Mouse (Mus musculus) limb, embryonic 12.5 days (tissue): ENCODE measurements at regions not wholly inside any gene's neighbourhood (a gene's known extent, or its start where the extent isn't known, plus 50 kb on each side); places are given as distances from the start of the nearest gene placed in this dataset.

Source experiments
- ATAC-seq: fragments of 200-750 bp; cut with Nextera tagmentation; 2 replicates; pipeline ENCODE4 v1.8.0; 2017; ENCODE audit warnings: low read depth, moderate TSS enrichment; ENCODE audit not compliant: insufficient number of reproducible peaks, insufficient read depth, low FRiP score, low TSS enrichment
- H3K27ac ChIP-seq: fragments of 300-500 bp; sonication (generic); 2 replicates; pipeline ENCODE4 v1.5.1; 2016; ENCODE audit warnings: mild to moderate bottlenecking, moderate library complexity
- H3K27me3 ChIP-seq: fragments of 300-500 bp; sonication (generic); 2 replicates; pipeline ENCODE4 v1.6.1; 2016; ENCODE audit warnings: mild to moderate bottlenecking, moderate library complexity
- H3K36me3 ChIP-seq: fragments of 300-500 bp; sonication (generic); 2 replicates; pipeline ENCODE4 v1.6.1; 2016; ENCODE audit warnings: mild to moderate bottlenecking, moderate library complexity
- H3K4me1 ChIP-seq: fragments of 300-500 bp; sonication (generic); replicated peaks from 2 replicates; pipeline ENCODE4 v1.6.1; 2016
- H3K4me2 ChIP-seq: fragments of 300-500 bp; sonication (generic); 2 replicates; pipeline ENCODE4 v1.6.1; 2016; ENCODE audit warnings: mild to moderate bottlenecking, moderate library complexity
- H3K4me3 ChIP-seq: fragments of 300-500 bp; sonication (generic); replicated peaks from 2 replicates; pipeline ENCODE4 v1.5.1; 2016; ENCODE audit warnings: mild to moderate bottlenecking
- H3K9ac ChIP-seq: fragments of 300-500 bp; sonication (generic); replicated peaks from 2 replicates; pipeline ENCODE4 v1.6.1; 2016; ENCODE audit warnings: mild to moderate bottlenecking, moderate library complexity
- H3K9me3 ChIP-seq: fragments of 300-500 bp; sonication (generic); 2 replicates; pipeline ENCODE4 v1.6.1; 2016; ENCODE audit warnings: mild to moderate bottlenecking, moderate library complexity
- WGBS: fragments of 180-500 bp; shearing (Covaris S2); methylation state at CpG from one replicate; pipeline ENCODE4 v1.1.7; 2016; 5-methylcytosine and 5-hydroxymethylcytosine counted together

- no peaks in the 10 kb centered on the region for H3K4me1 ChIP-seq
- H3K9me3 ChIP-seq, result no peaks in the 10 kb centered on the region
- H3K4me3 ChIP-seq, result no peak overlapping the region
- no peak overlapping the region for H3K4me2 ChIP-seq
- 50% methylated on average over 8 of the region's 8 CpGs for WGBS
- H3K27me3 ChIP-seq, result no peaks in the 10 kb centered on the region
- no peak overlapping the region for H3K27ac ChIP-seq
- no peak for ATAC-seq
- H3K9ac ChIP-seq, result no peak overlapping the region
- H3K36me3 ChIP-seq, result no peaks in the 10 kb centered on the region
These were observed 220.4 kb downstream of the Lipi start for GRCm38 (mm10) chr16:75365361-75365994.

GRCm38 (mm10) chr16:75362095-75362494 is 223.8 kb downstream of the Lipi start:
- no peak for ATAC-seq
- Histone ChIP-seq H3K4me3 (no peak overlapping the region), H3K9me3 (no peaks in the 10 kb centered on the region), H3K27me3 (no peaks in the 10 kb centered on the region), H3K36me3 (no peaks in the 10 kb centered on the region), H3K9ac (no peak overlapping the region), H3K4me2 (no peak overlapping the region), H3K4me1 (no peaks in the 10 kb centered on the region), H3K27ac (no peak overlapping the region)
- 82% methylated on average over 4 of the region's 4 CpGs for WGBS

- Histone ChIP-seq H3K27ac (no peak overlapping the region), H3K27me3 (no peaks in the 10 kb centered on the region), H3K4me3 (no peak overlapping the region), H3K4me2 (no peak overlapping the region), H3K4me1 (no peaks in the 10 kb centered on the region), H3K9me3 (no peaks in the 10 kb centered on the region), H3K36me3 (no peaks in the 10 kb centered on the region), H3K9ac (no peak overlapping the region)
- 92% methylated on average over 4 of the region's 4 CpGs for WGBS
- no peak for ATAC-seq
These were observed 225.1 kb downstream of the Lipi start for GRCm38 (mm10) chr16:75360791-75361190.

GRCm38 (mm10) chr16:75353394-75353793 is 232.5 kb downstream of the Lipi start:
- Histone ChIP-seq H3K4me2 (no peak overlapping the region), H3K36me3 (no peaks in the 10 kb centered on the region), H3K4me1 (no peaks in the 10 kb centered on the region), H3K4me3 (no peak overlapping the region), H3K27ac (no peak overlapping the region), H3K9ac (no peak overlapping the region), H3K9me3 (no peaks in the 10 kb centered on the region), H3K27me3 (no peaks in the 10 kb centered on the region)
- no peak for ATAC-seq
- 93% methylated on average over 1 of the region's 1 CpGs for WGBS

GRCm38 (mm10) chr16:75344201-75344927 is 241.5 kb downstream of the Lipi start:
- no peaks in the 10 kb centered on the region for H3K4me1 ChIP-seq
- H3K36me3 ChIP-seq, result no peaks in the 10 kb centered on the region
- H3K4me2 ChIP-seq, result no peak overlapping the region
- H3K9me3 ChIP-seq, result no peaks in the 10 kb centered on the region
- 85% methylated on average over 8 of the region's 8 CpGs for WGBS
- H3K27me3 ChIP-seq, result no peaks in the 10 kb centered on the region
- no peak overlapping the region for H3K4me3 ChIP-seq
- H3K9ac ChIP-seq, result no peak overlapping the region
- H3K27ac ChIP-seq, result no peak overlapping the region
- ATAC-seq, result no peak

GRCm38 (mm10) chr16:75343028-75343901 is 242.6 kb downstream of the Lipi start:
- Histone ChIP-seq H3K9me3 (no peaks in the 10 kb centered on the region), H3K36me3 (no peaks in the 10 kb centered on the region), H3K4me1 (no peaks in the 10 kb centered on the region), H3K4me3 (no peak overlapping the region), H3K27me3 (no peaks in the 10 kb centered on the region), H3K9ac (no peak overlapping the region), H3K27ac (no peak overlapping the region), H3K4me2 (no peak overlapping the region; the same call in 1 of the 2 replicates)
- 40% methylated on average over 11 of the region's 11 CpGs for WGBS
- ATAC-seq, result no peak

GRCm38 (mm10) chr16:75334228-75334627 is 251.6 kb downstream of the Lipi start:
- no peak for ATAC-seq
- no peak overlapping the region for H3K4me2 ChIP-seq
- H3K4me1 ChIP-seq, result no peaks in the 10 kb centered on the region
- WGBS, result 93% methylated on average over 2 of the region's 2 CpGs
- H3K36me3 ChIP-seq, result no peaks in the 10 kb centered on the region
- no peaks in the 10 kb centered on the region for H3K9me3 ChIP-seq
- H3K27ac ChIP-seq, result no peak overlapping the region
- H3K9ac ChIP-seq, result no peak overlapping the region
- H3K4me3 ChIP-seq, result no peak overlapping the region
- no peaks in the 10 kb centered on the region for H3K27me3 ChIP-seq

GRCm38 (mm10) chr16:75333750-75334149 is 252.1 kb downstream of the Lipi start:
- 73% methylated on average over 5 of the region's 5 CpGs for WGBS
- Histone ChIP-seq H3K9ac (no peak overlapping the region), H3K4me3 (no peak overlapping the region), H3K9me3 (no peaks in the 10 kb centered on the region), H3K4me2 (no peak overlapping the region), H3K4me1 (no peaks in the 10 kb centered on the region), H3K36me3 (no peaks in the 10 kb centered on the region), H3K27me3 (no peaks in the 10 kb centered on the region), H3K27ac (no peak overlapping the region)
- no peak for ATAC-seq

- H3K4me1 ChIP-seq, result no peaks in the 10 kb centered on the region
- H3K4me2 ChIP-seq, result no peak overlapping the region
- H3K4me3 ChIP-seq, result no peak overlapping the region
- no peak overlapping the region for H3K9ac ChIP-seq
- no peak for ATAC-seq
- H3K36me3 ChIP-seq, result no peaks in the 10 kb centered on the region
- WGBS, result 91% methylated on average over 4 of the region's 4 CpGs
- H3K9me3 ChIP-seq, result no peaks in the 10 kb centered on the region
- no peak overlapping the region for H3K27ac ChIP-seq
- H3K27me3 ChIP-seq, result no peaks in the 10 kb centered on the region
These were observed 253.0 kb downstream of the Lipi start for GRCm38 (mm10) chr16:75332853-75333252.

GRCm38 (mm10) chr16:75325296-75325695 is 260.6 kb downstream of the Lipi start:
- no peak for ATAC-seq
- H3K9ac ChIP-seq, result no peak overlapping the region
- no peak overlapping the region for H3K4me3 ChIP-seq
- H3K9me3 ChIP-seq, result no peaks in the 10 kb centered on the region
- H3K27me3 ChIP-seq, result no peaks in the 10 kb centered on the region
- no peaks in the 10 kb centered on the region for H3K4me1 ChIP-seq
- 76% methylated on average over 1 of the region's 1 CpGs for WGBS
- no peak overlapping the region for H3K4me2 ChIP-seq
- no peaks in the 10 kb centered on the region for H3K36me3 ChIP-seq
- no peak overlapping the region for H3K27ac ChIP-seq

- Histone ChIP-seq H3K9ac (no peak overlapping the region), H3K27ac (no peak overlapping the region), H3K4me1 (no peaks in the 10 kb centered on the region), H3K27me3 (no peaks in the 10 kb centered on the region), H3K4me2 (no peak overlapping the region), H3K4me3 (no peak overlapping the region), H3K9me3 (no peaks in the 10 kb centered on the region), H3K36me3 (no peaks in the 10 kb centered on the region)
- ATAC-seq, result no peak
- WGBS, result 79% methylated on average over 4 of the region's 4 CpGs
These were observed 281.1 kb downstream of the Lipi start for GRCm38 (mm10) chr16:75304743-75305142.
